Mouse (Mus musculus): ENCODE measurements at regions not wholly inside any gene's neighbourhood (a gene's known extent, or its start where the extent isn't known, plus 50 kb on each side); places are given as distances from the start of the nearest gene placed in this dataset.

DNA sequence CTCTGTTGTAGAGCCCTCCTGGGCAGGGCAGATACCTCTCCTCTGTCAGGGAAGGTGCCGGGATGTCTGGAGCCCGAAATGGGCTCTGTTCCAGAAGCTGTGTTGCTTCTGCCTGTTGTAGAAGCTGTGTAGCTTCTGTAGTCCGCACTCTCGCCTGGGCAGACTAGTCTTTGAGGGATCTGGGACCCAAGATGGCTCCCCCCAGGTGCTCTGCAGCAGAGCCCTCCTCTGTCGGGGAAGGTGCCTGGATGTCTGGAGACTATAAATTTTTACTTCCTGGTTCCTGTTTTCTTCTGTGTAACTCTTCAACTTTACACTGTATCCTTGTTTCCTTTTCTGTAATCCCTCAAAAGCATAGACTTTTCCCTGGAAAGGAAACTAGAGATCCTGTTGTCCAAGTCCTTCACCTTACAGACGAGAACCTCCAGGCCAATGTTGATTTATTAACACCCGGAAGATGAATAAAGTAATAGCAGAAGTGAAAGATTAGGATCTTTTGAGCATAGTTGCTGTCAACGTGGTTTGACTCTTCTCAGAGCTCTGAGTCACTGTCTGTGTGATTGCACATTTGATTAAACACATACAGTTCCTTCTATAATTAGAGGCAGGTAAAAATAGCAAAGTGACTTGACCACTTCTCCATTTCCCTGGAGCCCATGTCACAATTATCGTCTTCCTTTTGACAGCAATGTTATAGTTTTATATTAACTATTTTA, 202.2 kb upstream of the Ptger4 start:
- H3K4me2 ChIP-seq (ENCODE audit: low read depth, low read length, poor library complexity, severe bottlenecking), result no peak overlapping the region
- no peak overlapping the region for H3K9ac ChIP-seq (replicated peaks; ENCODE audit: low read length, poor library complexity, severe bottlenecking)
- H3K9me3 ChIP-seq (ENCODE audit: low read length), result no peaks in the 10 kb centered on the region
- no peak overlapping the region for H3K4me3 ChIP-seq (ENCODE audit: low read depth, low read length)
- no peak for ATAC-seq (ENCODE audit: low FRiP score)
- no peak overlapping the region for H3K27ac ChIP-seq (ENCODE audit: low read depth, low read length)
- no peaks in the 10 kb centered on the region for H3K36me3 ChIP-seq (ENCODE audit: insufficient read depth, low read length)
- no peak for DNase-seq (ENCODE audit: low spot score)
- H3K4me1 ChIP-seq (ENCODE audit: insufficient read depth, low read length), result no peaks in the 10 kb centered on the region
- no peak for TF ChIP-seq CTCF (IDR thresholded peaks at IDR 0.05)
- 81% methylated on average over 9 of the region's 9 CpGs for WGBS
- H3K27me3 ChIP-seq (ENCODE audit: insufficient read depth, low read length), result no peaks in the 10 kb centered on the region

DNA sequence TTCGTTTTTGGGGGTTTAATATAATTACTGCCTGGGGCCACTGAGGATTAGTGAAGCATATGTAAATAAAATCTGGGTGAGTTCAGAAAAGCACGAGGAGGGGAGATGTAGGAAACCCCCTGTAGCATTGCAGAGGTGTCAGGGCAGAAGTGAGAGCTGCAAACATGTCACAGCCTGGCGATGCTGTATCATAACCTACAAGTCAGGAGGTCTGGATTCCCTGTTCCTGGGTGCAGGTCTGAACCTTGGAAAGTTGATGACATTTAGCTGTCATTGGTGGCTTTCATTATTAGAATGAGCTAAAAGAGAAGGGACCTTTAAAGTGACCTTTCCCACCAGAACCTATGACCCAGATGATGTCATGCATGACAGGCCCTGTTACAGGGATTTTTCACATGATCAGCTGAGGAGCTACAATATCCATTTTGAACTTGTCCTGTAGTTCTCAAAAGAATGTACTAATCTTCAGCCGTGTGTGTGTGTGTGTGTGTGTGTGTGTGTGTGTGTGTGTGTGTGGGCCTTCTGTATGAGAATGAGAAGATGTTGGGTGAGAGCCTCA, 202.8 kb upstream of the Ptger4 start:
- no peak for ATAC-seq (ENCODE audit: low FRiP score)
- TF ChIP-seq CTCF (IDR thresholded peaks at IDR 0.05), result no peak
- 67% methylated on average over 4 of the region's 4 CpGs for WGBS
- H3K4me1 ChIP-seq (ENCODE audit: insufficient read depth, low read length), result no peaks in the 10 kb centered on the region
- DNase-seq (ENCODE audit: low spot score), result no peak
- H3K36me3 ChIP-seq (ENCODE audit: insufficient read depth, low read length), result no peaks in the 10 kb centered on the region
- no peaks in the 10 kb centered on the region for H3K9me3 ChIP-seq (ENCODE audit: low read length)
- no peak overlapping the region for H3K27ac ChIP-seq (ENCODE audit: low read depth, low read length)
- no peak overlapping the region for H3K4me3 ChIP-seq (ENCODE audit: low read depth, low read length)
- H3K27me3 ChIP-seq (ENCODE audit: insufficient read depth, low read length), result no peaks in the 10 kb centered on the region
- no peak overlapping the region for H3K9ac ChIP-seq (replicated peaks; ENCODE audit: low read length, poor library complexity, severe bottlenecking)
- no peak overlapping the region for H3K4me2 ChIP-seq (ENCODE audit: low read depth, low read length, poor library complexity, severe bottlenecking)

DNA sequence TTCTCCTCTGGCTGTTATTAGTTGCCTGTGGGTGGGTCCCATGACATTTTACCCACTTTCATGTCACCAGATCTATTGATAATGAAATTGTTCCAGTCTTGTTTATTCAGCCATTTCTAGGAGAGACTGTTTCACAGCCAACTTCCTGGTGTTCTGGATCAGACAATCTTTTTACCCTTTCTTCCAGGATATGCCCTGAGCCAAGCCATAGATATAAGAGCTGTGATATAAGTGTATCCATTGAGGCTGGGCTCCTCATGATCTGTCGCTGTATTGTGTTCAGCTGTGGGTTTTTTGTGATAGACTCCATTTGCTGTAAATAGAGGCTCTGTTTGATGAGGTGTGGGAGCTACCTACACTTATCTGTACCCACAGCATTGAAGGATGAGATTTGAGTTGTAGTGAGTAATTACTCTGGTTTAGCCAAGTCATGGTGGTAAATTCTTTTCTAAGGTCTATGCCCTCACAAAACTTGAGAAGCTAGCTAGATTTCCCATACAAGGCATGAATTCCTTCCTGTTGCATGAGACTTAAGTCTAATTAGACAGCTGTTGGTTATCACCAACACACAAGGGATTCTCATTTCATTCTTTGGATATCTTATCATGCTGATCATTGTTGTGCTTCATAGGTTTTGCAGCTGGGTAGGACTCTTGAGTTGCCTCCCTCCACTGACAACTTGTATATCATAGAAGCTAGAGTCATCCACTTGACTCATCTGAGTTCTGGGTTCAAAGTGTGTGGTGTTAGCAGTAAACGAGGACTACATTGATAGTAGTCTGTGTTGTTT, 203.9 kb upstream of the Ptger4 start:
- H3K36me3 ChIP-seq (ENCODE audit: insufficient read depth, low read length), result no peaks in the 10 kb centered on the region
- no peak for DNase-seq (ENCODE audit: low spot score)
- H3K9ac ChIP-seq (replicated peaks; ENCODE audit: low read length, poor library complexity, severe bottlenecking), result no peak overlapping the region
- H3K4me3 ChIP-seq (ENCODE audit: low read depth, low read length), result no peak overlapping the region
- H3K27ac ChIP-seq (ENCODE audit: low read depth, low read length), result no peak overlapping the region
- no peaks in the 10 kb centered on the region for H3K4me1 ChIP-seq (ENCODE audit: insufficient read depth, low read length)
- no peaks in the 10 kb centered on the region for H3K9me3 ChIP-seq (ENCODE audit: low read length)
- H3K27me3 ChIP-seq (ENCODE audit: insufficient read depth, low read length), result no peaks in the 10 kb centered on the region
- no peak for ATAC-seq (ENCODE audit: low FRiP score)
- H3K4me2 ChIP-seq (ENCODE audit: low read depth, low read length, poor library complexity, severe bottlenecking), result no peak overlapping the region
- no peak for TF ChIP-seq CTCF (IDR thresholded peaks at IDR 0.05)
- 89% methylated on average over 2 of the region's 2 CpGs for WGBS

DNA sequence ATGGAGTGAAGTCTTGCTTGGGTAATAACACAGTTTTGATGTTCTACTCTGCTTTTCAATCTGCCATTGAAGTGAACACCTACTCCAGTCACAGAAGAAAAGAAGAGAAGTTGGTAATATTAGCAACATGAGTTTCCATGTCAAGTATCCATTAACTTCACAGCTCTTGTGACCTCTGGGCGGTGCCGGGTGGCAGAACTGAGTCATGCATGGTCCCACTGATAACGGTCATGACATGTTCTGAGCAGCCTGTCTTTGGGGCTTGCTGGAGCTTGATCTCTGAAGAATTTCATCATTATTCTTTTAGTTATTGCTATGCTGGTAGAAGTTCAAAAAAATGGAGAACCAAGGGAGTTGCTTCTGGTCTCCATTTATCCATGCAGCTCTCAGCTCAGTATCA, 215.1 kb upstream of the Ptger4 start:
- no peaks in the 10 kb centered on the region for H3K9me3 ChIP-seq (ENCODE audit: low read length)
- no peak overlapping the region for H3K4me2 ChIP-seq (ENCODE audit: low read depth, low read length, poor library complexity, severe bottlenecking)
- TF ChIP-seq CTCF (IDR thresholded peaks at IDR 0.05), result no peak
- WGBS, result 92% methylated on average over 3 of the region's 3 CpGs
- no peak overlapping the region for H3K9ac ChIP-seq (replicated peaks; ENCODE audit: low read length, poor library complexity, severe bottlenecking)
- H3K4me3 ChIP-seq (ENCODE audit: low read depth, low read length), result no peak overlapping the region
- DNase-seq (ENCODE audit: low spot score) (no peak), ATAC-seq (ENCODE audit: low FRiP score) (no peak)
- no peaks in the 10 kb centered on the region for H3K4me1 ChIP-seq (ENCODE audit: insufficient read depth, low read length)
- no peaks in the 10 kb centered on the region for H3K36me3 ChIP-seq (ENCODE audit: insufficient read depth, low read length)
- no peak overlapping the region for H3K27ac ChIP-seq (ENCODE audit: low read depth, low read length)
- no peaks in the 10 kb centered on the region for H3K27me3 ChIP-seq (ENCODE audit: insufficient read depth, low read length)

DNA sequence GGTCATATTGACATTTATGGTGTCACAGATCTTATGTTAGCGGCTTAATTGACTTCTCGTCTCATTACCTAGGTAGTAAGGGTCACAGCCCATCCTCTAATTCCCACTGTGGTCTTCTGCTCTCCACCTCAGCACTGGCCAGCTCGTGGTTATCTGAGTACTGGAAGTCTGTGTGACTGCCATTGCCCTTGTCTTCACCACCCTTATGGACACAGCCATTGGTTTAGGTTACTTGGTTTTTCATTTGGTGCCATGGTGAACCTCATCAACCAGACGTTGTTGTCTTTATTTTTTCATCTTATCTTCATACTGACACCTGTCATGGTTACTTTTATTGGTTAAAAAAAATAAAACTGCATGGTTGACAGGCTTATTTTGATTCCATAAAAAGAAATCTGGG, 215.6 kb upstream of the Ptger4 start:
- Histone ChIP-seq H3K4me1 (ENCODE audit: insufficient read depth, low read length) (no peaks in the 10 kb centered on the region), H3K27me3 (ENCODE audit: insufficient read depth, low read length) (no peaks in the 10 kb centered on the region), H3K9me3 (ENCODE audit: low read length) (no peaks in the 10 kb centered on the region), H3K4me2 (ENCODE audit: low read depth, low read length, poor library complexity, severe bottlenecking) (no peak overlapping the region), H3K4me3 (ENCODE audit: low read depth, low read length) (no peak overlapping the region), H3K9ac (replicated peaks; ENCODE audit: low read length, poor library complexity, severe bottlenecking) (no peak overlapping the region), H3K36me3 (ENCODE audit: insufficient read depth, low read length) (no peaks in the 10 kb centered on the region), H3K27ac (ENCODE audit: low read depth, low read length) (no peak overlapping the region)
- WGBS, result 87% methylated on average over 4 of the region's 4 CpGs
- TF ChIP-seq CTCF (IDR thresholded peaks at IDR 0.05), result no peak
- DNase-seq (ENCODE audit: low spot score) (no peak), ATAC-seq (ENCODE audit: low FRiP score) (no peak)

DNA sequence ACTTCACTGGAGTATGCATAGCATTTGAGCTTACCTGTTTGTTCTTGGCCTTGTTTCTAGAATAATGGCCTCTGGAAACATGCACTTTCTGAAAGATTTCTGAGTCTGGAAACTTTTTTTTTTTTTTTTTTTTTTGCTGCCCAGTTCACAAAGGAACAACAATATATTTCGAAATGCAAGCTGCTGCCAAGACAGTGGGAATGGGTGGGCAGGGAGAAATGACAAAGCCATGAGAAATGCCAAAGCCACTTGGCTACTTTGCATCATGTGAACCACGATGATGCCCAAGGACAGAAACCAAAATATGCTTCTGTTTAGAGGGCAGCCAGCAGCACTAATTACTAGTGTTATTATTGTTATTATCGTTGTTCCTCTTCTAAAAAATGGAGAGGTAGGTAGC, 218.7 kb upstream of the Ptger4 start:
- no peak for DNase-seq (ENCODE audit: low spot score)
- H3K36me3 ChIP-seq (ENCODE audit: insufficient read depth, low read length), result no peaks in the 10 kb centered on the region
- no peak overlapping the region for H3K27ac ChIP-seq (ENCODE audit: low read depth, low read length)
- no peaks in the 10 kb centered on the region for H3K9me3 ChIP-seq (ENCODE audit: low read length)
- no peak for TF ChIP-seq CTCF (IDR thresholded peaks at IDR 0.05)
- no peak for ATAC-seq (ENCODE audit: low FRiP score)
- WGBS, result 89% methylated on average over 3 of the region's 3 CpGs
- H3K4me1 ChIP-seq (ENCODE audit: insufficient read depth, low read length), result no peaks in the 10 kb centered on the region
- no peak overlapping the region for H3K4me2 ChIP-seq (ENCODE audit: low read depth, low read length, poor library complexity, severe bottlenecking)
- H3K4me3 ChIP-seq (ENCODE audit: low read depth, low read length), result no peak overlapping the region
- H3K27me3 ChIP-seq (ENCODE audit: insufficient read depth, low read length), result no peaks in the 10 kb centered on the region
- H3K9ac ChIP-seq (replicated peaks; ENCODE audit: low read length, poor library complexity, severe bottlenecking), result no peak overlapping the region

Data from midbrain, postnatal 0 days (tissue).